In the genomic region with DNA sequence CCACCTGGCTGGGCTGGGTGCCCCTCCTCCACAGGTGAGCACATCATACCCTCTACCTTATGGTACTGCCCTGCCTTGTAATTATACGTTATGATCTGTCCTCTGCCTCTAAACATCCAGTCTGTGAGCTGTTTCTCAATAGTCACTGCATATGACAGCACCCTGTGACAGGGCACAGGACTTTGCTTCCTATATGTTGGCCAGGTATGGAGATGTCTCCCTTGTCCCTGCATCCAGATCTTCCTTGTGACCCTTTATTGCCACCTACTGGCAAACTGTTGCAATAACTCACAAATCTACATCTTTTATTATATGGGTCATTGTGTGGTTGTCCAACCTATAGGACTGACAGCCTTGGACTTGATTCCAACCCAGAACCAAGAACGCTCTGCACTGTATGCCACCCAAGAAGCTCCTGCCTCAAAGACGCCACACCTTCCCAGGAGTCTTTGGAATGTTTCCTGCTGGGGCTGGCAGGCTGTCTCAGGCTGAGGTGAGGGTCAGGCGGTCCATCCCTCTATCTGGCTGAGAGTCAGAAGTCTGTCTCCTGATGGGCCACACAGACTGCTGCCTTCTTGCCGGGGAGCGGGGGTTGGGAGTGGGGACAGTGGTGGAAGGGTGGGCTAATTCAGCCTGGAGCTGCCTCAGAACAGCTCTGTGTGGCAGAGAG, we compare ENCODE assay signal across 8 mouse cellular contexts. TPM values are rescaled to one million over a fixed set of nuclear protein-coding genes. Genes with fewer than 3 reads are reported as not detected.
DNase-seq lines count a peak whose midpoint lies in the region; ATAC-seq and TF ChIP-seq lines count a peak whose summit lies in the region.

No protein-coding gene starts in this region.

- TF ChIP-seq POLR2A in cerebellum, adult 2 months (IDR thresholded peaks at IDR 0.05; ENCODE audit: borderline replicate concordance, insufficient read depth, low read length), result no peak
- no peak for TF ChIP-seq POLR2A in kidney, adult 2 months (IDR thresholded peaks at IDR 0.05; ENCODE audit: low read depth, low read length)

- H3K4me1 ChIP-seq in cerebellum, adult 2 months (ENCODE audit: control insufficient read depth, insufficient read depth, low read length), result peaks cover 4% of the 10 kb centered on the region; the same call in 1 of the 2 replicates
- H3K4me1 ChIP-seq in kidney, adult 2 months (ENCODE audit: control insufficient read depth, insufficient read depth, low read length), result peaks cover 11% of the 10 kb centered on the region; the same call in 1 of the 2 replicates
- H3K4me1 ChIP-seq in liver, embryonic 12.5 days, result no peaks in the 10 kb centered on the region
- H3K4me1 ChIP-seq in neural tube, embryonic 14.5 days (ENCODE audit: control insufficient read depth, insufficient read depth, low read length), result no peaks in the 10 kb centered on the region

- no peaks in the 10 kb centered on the region for H3K9me3 ChIP-seq in liver, embryonic 12.5 days (replicated peaks)
- no peaks in the 10 kb centered on the region for H3K9me3 ChIP-seq in neural tube, embryonic 14.5 days (ENCODE audit: control insufficient read depth, low read length)

- peak; percentile 76 for TF ChIP-seq CTCF in cerebellum, adult 2 months (IDR thresholded peaks at IDR 0.05; ENCODE audit: borderline replicate concordance, insufficient read depth, low read depth, low read length)
- peak; percentile 61 for TF ChIP-seq CTCF in kidney, adult 2 months (conservative IDR thresholded peaks at IDR 0.05; ENCODE audit: insufficient read depth, insufficient read length, low read depth, low read length)

- peak; percentile 12 for DNase-seq in urinary bladder, postnatal 14 days (ENCODE audit: low spot score)
- DNase-seq in urinary bladder, adult 2 months (ENCODE audit: low spot score), result no peak
- peak; percentile 53 to 74 for DNase-seq in cerebellum, adult 2 months
- peak; percentile 71 for DNase-seq in forelimb bud, embryonic 11.5 days (ENCODE audit: low read depth, low spot score)
- peak; percentile 72 for DNase-seq in kidney, adult 2 months
- DNase-seq in ovary, postnatal 36 days (ENCODE audit: low spot score), result no peak

- H3K4me3 ChIP-seq in cerebellum, adult 2 months (replicated peaks; ENCODE audit: insufficient read depth, low read depth, low read length), result no peak overlapping the region
- no peak overlapping the region for H3K4me3 ChIP-seq in kidney, adult 2 months (ENCODE audit: insufficient read depth, low read depth, low read length)
- no peak overlapping the region for H3K4me3 ChIP-seq in liver, embryonic 12.5 days
- H3K4me3 ChIP-seq in neural tube, embryonic 14.5 days (ENCODE audit: low read depth, low read length), result no peak overlapping the region

- H3K9ac ChIP-seq in liver, embryonic 12.5 days, result no peak overlapping the region
- H3K9ac ChIP-seq in neural tube, embryonic 14.5 days (replicated peaks; ENCODE audit: low read depth, low read length), result no peak overlapping the region

- peak; percentile 27; the same call in 1 of the 2 replicates for ATAC-seq in liver, embryonic 12.5 days
- ATAC-seq in neural tube, embryonic 14.5 days (ENCODE audit: low read depth), result peak; percentile 85

- no peaks in the 10 kb centered on the region for H3K27me3 ChIP-seq in cerebellum, adult 2 months (ENCODE audit: control insufficient read depth, insufficient read depth, low read length)
- H3K27me3 ChIP-seq in kidney, adult 2 months (replicated peaks; ENCODE audit: control insufficient read depth, insufficient read depth, low read length), result no peaks in the 10 kb centered on the region
- H3K27me3 ChIP-seq in liver, embryonic 12.5 days (replicated peaks), result peaks cover 3% of the 10 kb centered on the region; the same call in 1 of the 2 replicates
- H3K27me3 ChIP-seq in neural tube, embryonic 14.5 days (ENCODE audit: control insufficient read depth, insufficient read depth, low read length), result no peaks in the 10 kb centered on the region

- 17% methylated on average over 6 of the region's 6 CpGs for WGBS in cerebellum, adult 2 months
- WGBS in kidney, adult 2 months, result 30% methylated on average over 6 of the region's 6 CpGs
- 28% methylated on average over 6 of the region's 6 CpGs for WGBS in liver, embryonic 12.5 days (ENCODE audit: insufficient replicate concordance)
- WGBS in neural tube, embryonic 14.5 days, result 46% methylated on average over 6 of the region's 6 CpGs

- H3K4me2 ChIP-seq in liver, embryonic 12.5 days, result no peak overlapping the region
- H3K4me2 ChIP-seq in neural tube, embryonic 14.5 days (ENCODE audit: low read depth, low read length), result no peak overlapping the region

- H3K36me3 ChIP-seq in kidney, adult 2 months (ENCODE audit: control insufficient read depth, insufficient read depth, low read length), result no peaks in the 10 kb centered on the region
- no peaks in the 10 kb centered on the region for H3K36me3 ChIP-seq in liver, embryonic 12.5 days
- no peaks in the 10 kb centered on the region for H3K36me3 ChIP-seq in neural tube, embryonic 14.5 days (ENCODE audit: control insufficient read depth, insufficient read depth, low read length)

- no peak overlapping the region for H3K27ac ChIP-seq in cerebellum, adult 2 months (ENCODE audit: insufficient read depth, low read length)
- no peak overlapping the region for H3K27ac ChIP-seq in kidney, adult 2 months (ENCODE audit: insufficient read depth, low read depth, low read length)
- H3K27ac ChIP-seq in liver, embryonic 12.5 days, result no peak overlapping the region
- no peak overlapping the region for H3K27ac ChIP-seq in neural tube, embryonic 14.5 days (ENCODE audit: low read depth, low read length)

RNA-seq across cellular contexts. Expression of a gene that starts 46.2 kb away (rescaled TPM):
- 0.73 and 1.0 TPM in 2 replicates for polyA plus RNA-seq in urinary bladder, adult 2 months (2012; rRNA removed)
- 9.5 and 10.6 TPM in 2 replicates for polyA plus RNA-seq in cerebellum, adult 2 months (2012; rRNA removed)
- 3.3 and 4.5 TPM in 2 replicates for polyA plus RNA-seq in kidney, adult 2 months (2012; rRNA removed)
- polyA plus RNA-seq in liver, embryonic 12.5 days (2016; fragmentation: Nextera tagmentation; extraction: Ambion mirVana), result 0.42 and 0.57 TPM in 2 replicates
- polyA plus RNA-seq in neural tube, embryonic 14.5 days (2014; fragmentation: Nextera tagmentation; extraction: Ambion mirVana), result 35.1 and 44.1 TPM in 2 replicates

Comparison
In these comparisons a context has a peak if more than half of its experiments do, and no peak if none do; other contexts are left out.
1. DNase-seq: peak in urinary bladder, postnatal 14 days (single experiment), cerebellum, adult 2 months (2 of 2), forelimb bud, embryonic 11.5 days (single experiment) and kidney, adult 2 months (single experiment); none in urinary bladder, adult 2 months (single experiment) and ovary, postnatal 36 days (single experiment).